Mouse (Mus musculus): ENCODE data around the gene Mup3. TPM values are rescaled to one million over a fixed set of nuclear protein-coding genes. Genes with fewer than 3 reads are reported as not detected.
"Not testable (repeated sequence)": the region's sequence is repeated elsewhere in the genome, so short reads cannot be mapped to it uniquely, and the experiment has no call there.

Gene Mup3
- not detected in 2 replicates for polyA plus RNA-seq (2016; fragmentation: Nextera tagmentation; extraction: Ambion mirVana)

- Histone ChIP-seq H3K27ac (ENCODE audit: poor library complexity, severe bottlenecking) (no peak within 1 kb of the TSS), H3K36me3 (no peaks in the 10 kb centered on the region), H3K9ac (no peak within 1 kb of the TSS), H3K4me1 (replicated peaks) (no peaks in the 10 kb centered on the region), H3K9me3 (replicated peaks) (no peaks in the 10 kb centered on the region), H3K4me2 (no peak within 1 kb of the TSS), H3K27me3 (replicated peaks) (no peaks in the 10 kb centered on the region), H3K4me3 (no peak within 1 kb of the TSS)
- 75% methylated on average over 2 of the region's 2 CpGs for WGBS
- ATAC-seq (ENCODE audit: insufficient number of reproducible peaks, low FRiP score), result no peak
Observed at GRCm38 (mm10) chr4:62087241-62087640, at the start of gene Mup3. TSS of gene Mup3 (minus strand) at chr4:62087342.

GRCm38 (mm10) chr4:62133706-62134105 is 46.6 kb upstream of the Mup3 start:
- Histone ChIP-seq H3K4me1 (replicated peaks) (no peaks in the 10 kb centered on the region), H3K4me3 (no peak overlapping the region), H3K4me2 (no peak overlapping the region), H3K9ac (no peak overlapping the region), H3K36me3 (no peaks in the 10 kb centered on the region), H3K27ac (ENCODE audit: poor library complexity, severe bottlenecking) (no peak overlapping the region), H3K9me3 (replicated peaks) (peaks cover 54% of the 10 kb centered on the region), H3K27me3 (replicated peaks) (no peaks in the 10 kb centered on the region)
- ATAC-seq (ENCODE audit: insufficient number of reproducible peaks, low FRiP score), result no peak
- 66% methylated on average over 7 of the region's 7 CpGs for WGBS

- H3K4me3 ChIP-seq; H3K27me3 ChIP-seq (replicated peaks); H3K36me3 ChIP-seq; H3K4me1 ChIP-seq (replicated peaks); ATAC-seq (ENCODE audit: insufficient number of reproducible peaks, low FRiP score); H3K9me3 ChIP-seq (replicated peaks); H3K9ac ChIP-seq; H3K4me2 ChIP-seq; H3K27ac ChIP-seq (ENCODE audit: poor library complexity, severe bottlenecking): not testable (repeated sequence)
- 66% methylated on average over 2 of the region's 2 CpGs for WGBS
Observed at GRCm38 (mm10) chr4:62103366-62103765, 16.2 kb upstream of the Mup3 start.

GRCm38 (mm10) chr4:62087953-62088352 is 811 bp upstream of the Mup3 start:
- no peak overlapping the region for H3K4me3 ChIP-seq

GRCm38 (mm10) chr4:62082755-62083154 is 4.4 kb downstream of the Mup3 start:
- H3K27me3 ChIP-seq (replicated peaks), result no peaks in the 10 kb centered on the region
- no peak overlapping the region for H3K4me2 ChIP-seq
- H3K4me3 ChIP-seq, result no peak overlapping the region
- no peak overlapping the region for H3K27ac ChIP-seq (ENCODE audit: poor library complexity, severe bottlenecking)
- no peaks in the 10 kb centered on the region for H3K36me3 ChIP-seq
- no peak for ATAC-seq (ENCODE audit: insufficient number of reproducible peaks, low FRiP score)
- no peaks in the 10 kb centered on the region for H3K4me1 ChIP-seq (replicated peaks)
- H3K9ac ChIP-seq, result no peak overlapping the region
- no peaks in the 10 kb centered on the region for H3K9me3 ChIP-seq (replicated peaks)

More at GRCm38 (mm10) chr4:62087953-62088352, 811 bp upstream of the Mup3 start:
- ATAC-seq (ENCODE audit: insufficient number of reproducible peaks, low FRiP score), result no peak
- H3K9ac ChIP-seq, result no peak overlapping the region
- no peaks in the 10 kb centered on the region for H3K4me1 ChIP-seq (replicated peaks)
- H3K27ac ChIP-seq (ENCODE audit: poor library complexity, severe bottlenecking), result no peak overlapping the region
- H3K9me3 ChIP-seq (replicated peaks), result no peaks in the 10 kb centered on the region
- 78% methylated on average over 2 of the region's 2 CpGs for WGBS
- H3K4me2 ChIP-seq, result no peak overlapping the region
- H3K36me3 ChIP-seq, result no peaks in the 10 kb centered on the region
- no peaks in the 10 kb centered on the region for H3K27me3 ChIP-seq (replicated peaks)

- ATAC-seq (ENCODE audit: insufficient number of reproducible peaks, low FRiP score), result no peak
- Histone ChIP-seq H3K4me3 (no peak overlapping the region), H3K4me1 (replicated peaks) (no peaks in the 10 kb centered on the region), H3K4me2 (no peak overlapping the region), H3K27me3 (replicated peaks) (no peaks in the 10 kb centered on the region), H3K9ac (no peak overlapping the region), H3K27ac (ENCODE audit: poor library complexity, severe bottlenecking) (no peak overlapping the region), H3K36me3 (no peaks in the 10 kb centered on the region), H3K9me3 (replicated peaks) (peaks cover 4% of the 10 kb centered on the region)
- 72% methylated on average over 3 of the region's 3 CpGs for WGBS
Observed at GRCm38 (mm10) chr4:62075126-62075525, 12.0 kb downstream of the Mup3 start.

- not testable (repeated sequence) for H3K4me3 ChIP-seq; H3K9me3 ChIP-seq (replicated peaks); H3K4me1 ChIP-seq (replicated peaks); H3K36me3 ChIP-seq; ATAC-seq (ENCODE audit: insufficient number of reproducible peaks, low FRiP score); H3K4me2 ChIP-seq; H3K27me3 ChIP-seq (replicated peaks); H3K27ac ChIP-seq (ENCODE audit: poor library complexity, severe bottlenecking); H3K9ac ChIP-seq
- 76% methylated on average over 2 of the region's 2 CpGs for WGBS
Observed at GRCm38 (mm10) chr4:62054780-62055179, 32.4 kb downstream of the Mup3 start.

GRCm38 (mm10) chr4:62054058-62054457 is 33.1 kb downstream of the Mup3 start, which contains the start of gene Mup20:
TSS of gene Mup20 (minus strand) at chr4:62054158.
- H3K9me3 ChIP-seq (replicated peaks); H3K4me3 ChIP-seq; H3K9ac ChIP-seq; ATAC-seq (ENCODE audit: insufficient number of reproducible peaks, low FRiP score); H3K27me3 ChIP-seq (replicated peaks); H3K4me2 ChIP-seq; H3K27ac ChIP-seq (ENCODE audit: poor library complexity, severe bottlenecking); H3K4me1 ChIP-seq (replicated peaks); H3K36me3 ChIP-seq: not testable (repeated sequence)
- WGBS, result 60% methylated on average over 3 of the region's 3 CpGs

Other genes starting within 250 kb of the Mup3 start
- not detected in 2 replicates for gene Mup20, start 33.2 kb downstream of the Mup3 start, polyA plus RNA-seq (2016; fragmentation: Nextera tagmentation; extraction: Ambion mirVana)
- not detected in 2 replicates for gene Mup21, start 63.5 kb upstream of the Mup3 start, polyA plus RNA-seq (2016; fragmentation: Nextera tagmentation; extraction: Ambion mirVana)
- 8.9 and 9.7 TPM in 2 replicates for gene Zfp37, start 143.7 kb upstream of the Mup3 start, polyA plus RNA-seq (2016; fragmentation: Nextera tagmentation; extraction: Ambion mirVana)
- 16.7 and 16.9 TPM in 2 replicates for gene Slc31a2, start 175.2 kb upstream of the Mup3 start, polyA plus RNA-seq (2016; fragmentation: Nextera tagmentation; extraction: Ambion mirVana)

Measured in heart, embryonic 12.5 days (tissue).